Mouse (Mus musculus): ENCODE measurements around the gene Orm3. TPM values are rescaled to one million over a fixed set of nuclear protein-coding genes. Genes with fewer than 3 reads are reported as not detected.
A peak's percentile ranks its signal among the peaks of the same experiment; 100 is the strongest.

Orm3 gene
- polyA plus RNA-seq, 1 experiment from 2014 or later = not detected

DNA sequence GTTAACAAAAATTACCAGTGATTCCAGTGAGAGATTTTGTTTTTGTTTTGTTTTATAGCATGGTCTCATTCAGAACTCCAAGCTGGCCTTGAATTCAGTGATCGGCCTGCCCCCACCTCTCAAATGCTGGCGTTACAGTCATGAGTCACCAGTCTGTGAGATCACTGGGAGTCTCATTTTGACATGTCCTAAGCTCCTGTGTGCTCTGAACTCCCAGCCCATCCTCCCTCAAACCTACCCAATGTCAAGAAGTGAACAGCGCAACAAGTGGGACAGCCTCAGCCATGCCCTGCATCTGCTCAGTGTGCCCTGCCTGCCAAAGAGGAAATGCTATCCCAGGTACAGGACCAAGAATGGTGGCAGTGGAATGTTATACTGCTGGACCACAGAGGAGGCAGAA, 29.3 kb downstream of the Orm3 start:
- H3K36me3 ChIP-seq (replicated peaks; ENCODE audit: insufficient read depth, low read length) = peaks cover 37% of the 10 kb centered on the region
- no peak for TF ChIP-seq CTCF (IDR thresholded peaks at IDR 0.05; ENCODE audit: low read depth)
- no peak for TF ChIP-seq EP300 (IDR thresholded peaks at IDR 0.05; ENCODE audit: low read depth)
- H3K9me3 ChIP-seq (ENCODE audit: low read length) = no peaks in the 10 kb centered on the region
- no peaks in the 10 kb centered on the region for H3K27me3 ChIP-seq (ENCODE audit: insufficient read depth, low read length)
- H3K4me2 ChIP-seq (ENCODE audit: low read depth, low read length) = no peak overlapping the region
- DNase-seq (no peak), ATAC-seq (no peak)
- H3K27ac ChIP-seq (ENCODE audit: low read depth) = peak overlapping the region; percentile 46
- 87% methylated on average over 3 of the region's 3 CpGs for WGBS (ENCODE audit: insufficient replicate concordance)
- no peak overlapping the region for H3K9ac ChIP-seq (replicated peaks)
- no peak overlapping the region for H3K4me3 ChIP-seq (ENCODE audit: low read depth, low read length)
- H3K4me1 ChIP-seq (ENCODE audit: insufficient read depth) = peaks cover 34% of the 10 kb centered on the region

DNA sequence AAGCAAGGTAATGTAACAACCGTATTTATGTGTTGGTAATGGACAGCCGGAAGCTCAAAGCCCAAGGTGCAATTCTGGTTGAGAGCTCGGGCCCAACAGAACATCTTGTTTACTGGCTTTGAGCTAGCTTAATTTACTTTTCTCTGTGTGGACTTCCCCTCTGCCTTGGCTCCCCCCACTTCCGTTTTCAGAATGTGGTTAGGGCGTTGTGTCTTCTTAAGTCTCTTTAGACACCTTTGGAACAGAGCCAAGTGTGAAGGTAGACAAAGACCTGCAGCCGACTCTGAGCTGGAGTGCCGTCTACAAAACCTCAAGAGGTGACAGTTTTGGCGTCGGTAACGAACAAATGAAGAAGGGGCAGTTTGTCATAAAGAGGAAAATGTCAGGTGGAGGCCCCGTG, 29.8 kb downstream of the Orm3 start:
- peak overlapping the region; percentile 71 for H3K27ac ChIP-seq (ENCODE audit: low read depth)
- no peak for DNase-seq

DNA sequence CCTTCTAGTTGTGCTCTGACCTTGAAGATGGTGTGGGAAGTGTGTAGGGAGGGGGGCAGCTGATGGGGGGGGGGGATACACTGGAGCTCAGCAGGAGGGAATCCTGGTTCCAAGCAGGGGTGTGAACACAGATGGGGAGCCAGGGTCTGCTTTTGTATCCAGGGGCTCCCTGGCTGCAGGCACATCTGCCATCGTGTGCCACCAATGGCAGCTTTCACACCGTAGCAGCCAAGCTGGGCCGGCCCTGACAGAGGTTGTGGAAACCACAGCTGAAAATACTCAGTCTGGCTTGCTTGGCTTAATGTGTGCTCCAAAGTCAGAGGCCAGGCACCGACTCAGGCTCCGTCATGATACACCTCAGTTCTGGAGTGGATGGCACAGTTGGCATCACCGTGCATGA, 32.1 kb downstream of the Orm3 start:
- no peak overlapping the region for H3K4me3 ChIP-seq (ENCODE audit: low read depth, low read length)
- TF ChIP-seq EP300 (IDR thresholded peaks at IDR 0.05; ENCODE audit: low read depth) = no peak
- TF ChIP-seq CTCF (IDR thresholded peaks at IDR 0.05; ENCODE audit: low read depth) = no peak
- H3K4me2 ChIP-seq (ENCODE audit: low read depth, low read length) = no peak overlapping the region
- 89% methylated on average over 6 of the region's 6 CpGs for WGBS (ENCODE audit: insufficient replicate concordance)
- no peak for DNase-seq
- H3K9ac ChIP-seq (replicated peaks) = no peak overlapping the region
- peaks cover 36% of the 10 kb centered on the region for H3K4me1 ChIP-seq (ENCODE audit: insufficient read depth)
- H3K27me3 ChIP-seq (ENCODE audit: insufficient read depth, low read length) = no peaks in the 10 kb centered on the region
- no peaks in the 10 kb centered on the region for H3K9me3 ChIP-seq (ENCODE audit: low read length)
- peaks cover 29% of the 10 kb centered on the region for H3K36me3 ChIP-seq (replicated peaks; ENCODE audit: insufficient read depth, low read length)
- H3K27ac ChIP-seq (ENCODE audit: low read depth) = no peak overlapping the region
- no peak for ATAC-seq

More for the DNA sequence above, 29.8 kb downstream of the Orm3 start:
- H3K4me1 ChIP-seq (ENCODE audit: insufficient read depth) = peaks cover 38% of the 10 kb centered on the region
- peak overlapping the region; percentile 49; the same call in 1 of the 2 replicates for H3K4me2 ChIP-seq (ENCODE audit: low read depth, low read length)
- WGBS (ENCODE audit: insufficient replicate concordance) = 40% methylated on average over 11 of the region's 11 CpGs
- no peaks in the 10 kb centered on the region for H3K27me3 ChIP-seq (ENCODE audit: insufficient read depth, low read length)
- peak overlapping the region; percentile 4; the same call in 1 of the 2 replicates for H3K4me3 ChIP-seq (ENCODE audit: low read depth, low read length)
- peak; percentile 18; the same call in 1 of the 2 replicates for ATAC-seq
- TF ChIP-seq CTCF (IDR thresholded peaks at IDR 0.05; ENCODE audit: low read depth) (no peak), EP300 (IDR thresholded peaks at IDR 0.05; ENCODE audit: low read depth) (no peak)
- no peak overlapping the region for H3K9ac ChIP-seq (replicated peaks)
- no peaks in the 10 kb centered on the region for H3K9me3 ChIP-seq (ENCODE audit: low read length)
- H3K36me3 ChIP-seq (replicated peaks; ENCODE audit: insufficient read depth, low read length) = peaks cover 42% of the 10 kb centered on the region

DNA sequence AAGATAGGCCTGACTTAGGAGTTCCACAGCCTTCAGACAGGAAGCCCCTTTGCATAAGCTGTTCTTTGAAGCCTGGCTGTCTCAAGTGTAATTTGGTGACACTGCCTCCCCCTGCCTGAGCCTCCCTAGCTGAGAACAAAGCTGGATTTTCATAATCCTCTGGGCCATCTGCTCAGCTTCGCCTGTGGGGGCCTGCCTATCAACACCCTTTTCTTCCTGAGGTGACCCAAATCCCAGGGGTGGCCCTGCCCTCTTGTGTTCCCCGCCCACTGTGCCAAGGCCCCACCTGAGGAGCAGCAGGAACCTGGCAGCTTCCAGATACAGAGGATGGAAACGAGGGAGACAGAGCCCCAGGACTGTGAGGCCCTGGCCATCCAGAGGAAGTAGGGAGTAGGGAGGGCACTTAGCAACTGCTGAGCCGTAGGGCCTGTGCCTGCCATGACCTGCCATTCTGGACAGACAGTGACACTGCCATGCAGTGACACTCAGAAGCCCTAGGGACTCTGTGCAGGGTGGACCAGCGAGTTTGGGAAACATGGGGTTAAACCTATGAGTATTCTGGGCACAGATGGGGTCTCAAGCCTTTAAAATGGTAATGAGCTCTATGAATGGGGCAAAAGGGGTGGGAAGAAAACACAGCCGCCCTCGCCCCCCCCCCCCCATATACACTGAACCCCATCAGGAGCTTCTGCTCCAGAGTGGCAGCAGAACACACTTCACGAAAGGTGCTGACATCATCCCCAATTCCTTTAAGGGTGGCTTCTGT, 33.3 kb downstream of the Orm3 start:
- DNase-seq (no peak), ATAC-seq (peak; percentile 33)
- Histone ChIP-seq H3K4me1 (ENCODE audit: insufficient read depth) (peaks cover 26% of the 10 kb centered on the region), H3K36me3 (replicated peaks; ENCODE audit: insufficient read depth, low read length) (peaks cover 21% of the 10 kb centered on the region), H3K27me3 (ENCODE audit: insufficient read depth, low read length) (no peaks in the 10 kb centered on the region), H3K4me3 (ENCODE audit: low read depth, low read length) (no peak overlapping the region), H3K4me2 (ENCODE audit: low read depth, low read length) (no peak overlapping the region; the same call in 1 of the 2 replicates), H3K9ac (replicated peaks) (no peak overlapping the region), H3K9me3 (ENCODE audit: low read length) (no peaks in the 10 kb centered on the region), H3K27ac (ENCODE audit: low read depth) (peak overlapping the region; percentile 52)
- 48% methylated on average over 8 of the region's 8 CpGs for WGBS (ENCODE audit: insufficient replicate concordance)
- TF ChIP-seq EP300 (IDR thresholded peaks at IDR 0.05; ENCODE audit: low read depth) = no peak

DNA sequence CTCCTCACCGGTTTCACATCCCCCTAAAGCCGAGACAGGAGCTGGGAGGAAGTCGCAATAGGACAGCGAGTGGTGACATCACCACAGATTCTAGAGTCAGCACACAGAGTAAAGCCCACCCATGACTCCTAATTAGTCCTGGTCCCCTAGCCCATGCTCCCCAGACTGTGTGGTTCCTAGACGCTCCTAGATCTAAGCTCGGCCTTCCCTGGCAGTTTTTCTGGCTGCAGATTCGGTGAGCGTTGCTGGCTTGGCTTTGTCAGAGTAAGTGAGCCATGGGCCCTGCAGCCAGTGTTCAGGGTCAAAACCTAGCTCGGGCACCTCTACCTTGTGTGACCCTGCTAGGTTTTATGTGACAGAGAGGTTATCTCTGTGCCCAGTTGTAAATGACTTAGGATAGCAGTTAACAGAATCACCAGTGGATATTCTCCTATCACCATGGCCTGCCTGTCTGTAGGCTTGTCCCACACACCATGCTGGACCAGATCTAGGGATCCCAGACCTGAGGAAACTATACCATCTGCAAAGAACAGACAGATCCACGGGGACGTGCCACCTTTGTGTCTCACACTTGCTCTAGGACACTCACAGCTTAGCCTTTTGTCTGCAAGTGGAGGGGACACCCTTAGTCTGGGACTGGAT, 34.0 kb downstream of the Orm3 start:
- Histone ChIP-seq H3K4me1 (ENCODE audit: insufficient read depth) (peaks cover 26% of the 10 kb centered on the region), H3K9ac (replicated peaks) (no peak overlapping the region)
- ATAC-seq = peak; percentile 35

DNA sequence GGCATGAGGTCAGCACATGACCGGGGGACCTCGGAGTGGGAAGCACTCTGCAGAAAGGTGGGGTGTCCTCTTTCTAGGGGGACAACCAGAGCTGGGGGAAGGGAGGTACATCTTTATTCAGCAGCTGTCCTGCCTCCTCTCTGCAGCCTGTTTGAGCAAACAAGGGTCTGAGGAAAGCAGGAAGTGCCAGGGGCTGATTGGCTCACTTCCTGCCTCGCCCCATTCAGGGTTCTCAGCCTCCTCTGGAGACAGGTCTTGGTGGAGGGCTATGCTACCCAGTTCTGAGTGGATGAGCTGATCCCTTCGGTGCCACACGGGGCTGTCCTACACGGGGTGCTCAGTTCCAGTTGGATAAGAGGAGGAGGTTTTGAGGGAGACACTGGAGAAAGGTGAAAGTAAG, 35.4 kb downstream of the Orm3 start:
- H3K4me3 ChIP-seq (ENCODE audit: low read depth, low read length) = no peak overlapping the region
- 41% methylated on average over 6 of the region's 6 CpGs for WGBS (ENCODE audit: insufficient replicate concordance)
- H3K36me3 ChIP-seq (replicated peaks; ENCODE audit: insufficient read depth, low read length) = peaks cover 28% of the 10 kb centered on the region
- peak overlapping the region; percentile 27; the same call in 1 of the 2 replicates for H3K4me2 ChIP-seq (ENCODE audit: low read depth, low read length)
- no peak for TF ChIP-seq CTCF (IDR thresholded peaks at IDR 0.05; ENCODE audit: low read depth)
- no peak for TF ChIP-seq EP300 (IDR thresholded peaks at IDR 0.05; ENCODE audit: low read depth)
- peaks cover 23% of the 10 kb centered on the region for H3K4me1 ChIP-seq (ENCODE audit: insufficient read depth)
- no peak overlapping the region; the same call in 1 of the 2 replicates for H3K9ac ChIP-seq (replicated peaks)
- no peaks in the 10 kb centered on the region for H3K9me3 ChIP-seq (ENCODE audit: low read length)
- H3K27me3 ChIP-seq (ENCODE audit: insufficient read depth, low read length) = no peaks in the 10 kb centered on the region
- ATAC-seq = peak; percentile 24
- H3K27ac ChIP-seq (ENCODE audit: low read depth) = peak overlapping the region; percentile 65
- peak; percentile 53 for DNase-seq

More for the DNA sequence above, 34.0 kb downstream of the Orm3 start:
- peak overlapping the region; percentile 23; the same call in 1 of the 2 replicates for H3K27ac ChIP-seq (ENCODE audit: low read depth)
- H3K27me3 ChIP-seq (ENCODE audit: insufficient read depth, low read length) = no peaks in the 10 kb centered on the region
- DNase-seq = no peak
- H3K4me3 ChIP-seq (ENCODE audit: low read depth, low read length) = no peak overlapping the region
- no peak for TF ChIP-seq CTCF (IDR thresholded peaks at IDR 0.05; ENCODE audit: low read depth)
- TF ChIP-seq EP300 (IDR thresholded peaks at IDR 0.05; ENCODE audit: low read depth) = peak; percentile 72
- H3K36me3 ChIP-seq (replicated peaks; ENCODE audit: insufficient read depth, low read length) = peaks cover 23% of the 10 kb centered on the region
- H3K9me3 ChIP-seq (ENCODE audit: low read length) = no peaks in the 10 kb centered on the region
- WGBS (ENCODE audit: insufficient replicate concordance) = 61% methylated on average over 11 of the region's 11 CpGs
- no peak overlapping the region for H3K4me2 ChIP-seq (ENCODE audit: low read depth, low read length)

All from liver, postnatal 0 days (tissue).